Mouse (Mus musculus) brain, embryonic 14.5 days (tissue): ENCODE measurements at regions not wholly inside any gene's neighbourhood (a gene's known extent, or its start where the extent isn't known, plus 50 kb on each side); places are given as distances from the start of the nearest gene placed in this dataset.

Experiments used
- CTCF ChIP-seq: fragments of 200-500 bp; IDR thresholded peaks from 2 replicates; pipeline ENCODE4 v1.5.1; 2012; ENCODE audit warnings: inconsistent platforms, mild to moderate bottlenecking, moderate library complexity, borderline replicate concordance; ENCODE audit not compliant: insufficient read depth, insufficient read length; ENCODE audit errors: extremely low read depth
- POLR2A ChIP-seq: fragments of 200-500 bp; IDR thresholded peaks from 2 replicates; pipeline ENCODE4 v1.6.1; 2012; ENCODE audit warnings: mild to moderate bottlenecking, inconsistent platforms, borderline replicate concordance; ENCODE audit not compliant: poor library complexity, insufficient read depth, insufficient read length, severe bottlenecking; ENCODE audit errors: extremely low read depth

GRCm38 (mm10) chr3:77832230-77832805, 1454.0 kb downstream of the Rapgef2 start:
- TF ChIP-seq CTCF = no peak
- TF ChIP-seq POLR2A = no peak
